Mouse (Mus musculus) MEL (cell line): ENCODE data around the gene Ap3b2. TPM values are rescaled to one million over a fixed set of nuclear protein-coding genes. Genes with fewer than 3 reads are reported as not detected.

Source experiments
- DNase-seq: peaks from one replicate; pipeline ENCODE4 v3.0.0; 2011; ENCODE audit warnings: low read depth, low spot score
- H3K27ac ChIP-seq: 2 replicates; pipeline ENCODE4 v1.5.1; 2012; ENCODE audit warnings: low read depth, mild to moderate bottlenecking, control low read depth, low read length, moderate library complexity; ENCODE audit not compliant: control insufficient read depth
- H3K27me3 ChIP-seq, 2 experiments: fragments of 150-350 bp in 1 of 2; sonication (generic) in 1 of 2; 2 replicates each; pipeline ENCODE4 v1.6.1; 2012; ENCODE audit warnings: low read length in 2 of 2, mild to moderate bottlenecking in 2 of 2, improper control_type of control experiment in 1 of 2, moderate library complexity in 1 of 2; ENCODE audit not compliant: insufficient read depth in 2 of 2, control insufficient read depth in 1 of 2
- H3K36me3 ChIP-seq, 2 experiments: 2 replicates each; pipeline ENCODE4 v1.6.1; 2012 to 2014; ENCODE audit warnings: low read length in 2 of 2, improper control_type of control experiment in 1 of 2, inconsistent platforms in 1 of 2, mild to moderate bottlenecking in 1 of 2; ENCODE audit not compliant: insufficient read depth in 2 of 2, control insufficient read depth in 1 of 2
- H3K4me1 ChIP-seq, 2 experiments: fragments of 150-350 bp in 1 of 2; sonication (generic) in 1 of 2; 2 replicates each; pipeline ENCODE4 v1.6.1; 2012; ENCODE audit warnings: low read length in 2 of 2, improper control_type of control experiment in 1 of 2, mild to moderate bottlenecking in 1 of 2; ENCODE audit not compliant: insufficient read depth in 2 of 2, control insufficient read depth in 1 of 2
- H3K4me3 ChIP-seq, 2 experiments: fragments of 150-350 bp in 1 of 2; sonication (generic) in 1 of 2; 2 replicates each; pipeline ENCODE4 v1.5.1; 2012; ENCODE audit warnings: low read depth in 2 of 2, low read length in 2 of 2, mild to moderate bottlenecking in 2 of 2, moderate library complexity in 2 of 2, control low read depth in 1 of 2, improper control_type of control experiment in 1 of 2; ENCODE audit not compliant: control insufficient read depth in 1 of 2, insufficient read depth in 1 of 2
- H3K79me2 ChIP-seq: 2 replicates; pipeline ENCODE4 v1.6.1; 2012; ENCODE audit warnings: mild to moderate bottlenecking, low read length, moderate library complexity; ENCODE audit not compliant: control insufficient read depth, poor library complexity, insufficient read depth
- H3K9ac ChIP-seq: 2 replicates; pipeline ENCODE4 v1.6.1; 2012; ENCODE audit warnings: low read depth, mild to moderate bottlenecking, control low read depth, low read length, moderate library complexity; ENCODE audit not compliant: control insufficient read depth, poor library complexity, severe bottlenecking
- H3K9me3 ChIP-seq: fragments of 150-350 bp; sonication (generic); replicated peaks from 2 replicates; pipeline ENCODE4 v1.6.1; 2012; ENCODE audit warnings: mild to moderate bottlenecking, low read length, improper control_type of control experiment, moderate library complexity; ENCODE audit not compliant: insufficient read depth
- CHD1 ChIP-seq: IDR thresholded peaks from 2 replicates; pipeline ENCODE4 v1.6.1; 2012; ENCODE audit warnings: low read depth, mild to moderate bottlenecking, inconsistent platforms, low read length, improper control_type of control experiment
- E2F4 ChIP-seq: IDR thresholded peaks from 2 replicates; pipeline ENCODE4 v1.6.1; 2011; ENCODE audit warnings: low read depth, low read length, improper control_type of control experiment, borderline replicate concordance
- GATA1 ChIP-seq: IDR thresholded peaks from 2 replicates; pipeline ENCODE4 v1.6.1; 2011; ENCODE audit warnings: low read depth, low read length, improper control_type of control experiment
- HCFC1 ChIP-seq: IDR thresholded peaks from 2 replicates; pipeline ENCODE4 v1.6.1; 2012; ENCODE audit warnings: low read depth, mild to moderate bottlenecking, inconsistent platforms, low read length, improper control_type of control experiment, moderate library complexity
- KAT2A ChIP-seq: conservative IDR thresholded peaks from 2 replicates; pipeline ENCODE4 v1.6.1; 2012; ENCODE audit warnings: low read depth, low read length, improper control_type of control experiment, inconsistent platforms
- MAFK ChIP-seq: IDR thresholded peaks from 2 replicates; pipeline ENCODE4 v1.6.1; 2011; ENCODE audit warnings: low read depth, mild to moderate bottlenecking, low read length, improper control_type of control experiment, borderline replicate concordance
- MAZ ChIP-seq: IDR thresholded peaks from 2 replicates; pipeline ENCODE4 v1.6.1; 2012; ENCODE audit warnings: low read depth, mild to moderate bottlenecking, inconsistent platforms, low read length, improper control_type of control experiment
- MEF2A ChIP-seq: IDR thresholded peaks from 2 replicates; pipeline ENCODE4 v1.6.1; 2014; ENCODE audit warnings: low read depth, mild to moderate bottlenecking, inconsistent platforms, low read length, improper control_type of control experiment; ENCODE audit not compliant: poor library complexity, insufficient replicate concordance, severe bottlenecking; ENCODE audit errors: extremely low read depth
- POLR2AphosphoS5 ChIP-seq: IDR thresholded peaks from 2 replicates; pipeline ENCODE4 v1.6.1; 2012; ENCODE audit warnings: low read depth, borderline replicate concordance, mild to moderate bottlenecking, inconsistent platforms, low read length, moderate library complexity, mixed read lengths
- RCOR1 ChIP-seq: IDR thresholded peaks from 2 replicates; pipeline ENCODE4 v1.6.1; 2012; ENCODE audit warnings: low read depth, mild to moderate bottlenecking, inconsistent platforms, low read length, improper control_type of control experiment
- SIN3A ChIP-seq: IDR thresholded peaks from 2 replicates; pipeline ENCODE4 v1.6.1; 2012; ENCODE audit warnings: low read length, improper control_type of control experiment, inconsistent platforms
- SMC3 ChIP-seq: IDR thresholded peaks from 2 replicates; pipeline ENCODE4 v1.6.1; 2011; ENCODE audit warnings: low read depth, low read length, improper control_type of control experiment
- TAL1 ChIP-seq: IDR thresholded peaks from 2 replicates; pipeline ENCODE4 v1.6.1; 2012; ENCODE audit warnings: mild to moderate bottlenecking, inconsistent platforms, low read length, moderate library complexity, mixed read lengths
- TBP ChIP-seq: IDR thresholded peaks from 2 replicates; pipeline ENCODE4 v1.8.0; 2011; ENCODE audit warnings: low read depth, low read length, improper control_type of control experiment
- TCF12 ChIP-seq: IDR thresholded peaks from 2 replicates; pipeline ENCODE4 v1.6.1; 2014; ENCODE audit warnings: low read depth, mild to moderate bottlenecking, inconsistent platforms, low read length, improper control_type of control experiment, moderate library complexity
- UBTF ChIP-seq: IDR thresholded peaks from 2 replicates; pipeline ENCODE4 v1.6.1; 2012; ENCODE audit warnings: low read depth, mild to moderate bottlenecking, inconsistent platforms, low read length, improper control_type of control experiment, moderate library complexity, borderline replicate concordance; ENCODE audit not compliant: insufficient read depth
- USF1 ChIP-seq: IDR thresholded peaks from 2 replicates; pipeline ENCODE4 v1.6.1; 2014; ENCODE audit warnings: low read depth, mild to moderate bottlenecking, inconsistent platforms, low read length, improper control_type of control experiment, moderate library complexity
- USF2 ChIP-seq, 2 experiments: IDR thresholded peaks; 2 replicates each; pipeline ENCODE4 v1.6.1; 2011 to 2012; ENCODE audit warnings: improper control_type of control experiment in 2 of 2, low read length in 2 of 2, borderline replicate concordance in 1 of 2, inconsistent platforms in 1 of 2, low read depth in 1 of 2, mild to moderate bottlenecking in 1 of 2; ENCODE audit not compliant: insufficient read depth in 1 of 2
- ZKSCAN1 ChIP-seq: IDR thresholded peaks from 2 replicates; pipeline ENCODE4 v1.6.1; 2012; ENCODE audit warnings: low read depth, mild to moderate bottlenecking, inconsistent platforms, low read length, improper control_type of control experiment, moderate library complexity
- ZNF384 ChIP-seq: IDR thresholded peaks from 2 replicates; pipeline ENCODE4 v1.6.1; 2012; ENCODE audit warnings: low read depth, mild to moderate bottlenecking, inconsistent platforms, low read length, improper control_type of control experiment
- polyA plus RNA-seq, 2 experiments: library from polyadenylated mRNA; stranded (reverse) in 1 of 2; unstranded in 1 of 2; fragments of >175 nt in 1 of 2; fragments of >200 nt in 1 of 2; gene quantifications; 2 replicates each; pipeline versions ENCODE4 v1.2.1 to v1.2.4; 2012; ENCODE audit warnings: low replicate concordance in 2 of 2, low read depth in 1 of 2; ENCODE audit not compliant: insufficient read length in 2 of 2, insufficient read depth in 1 of 2, missing spikeins in 1 of 2
- total RNA-seq: library from RNA; depleted of rRNA; stranded (reverse); fragments of 300-350 nt; gene quantifications from 2 replicates; pipeline ENCODE4 v1.2.3, GENCODE M21; 2012

Gene Ap3b2
- total and polyA plus RNA-seq, 3 experiments = not detected

GRCm38 (mm10) chr7:81541924-81542524, 48.3 kb upstream of the Ap3b2 start:
- Histone ChIP-seq H3K27ac (no peak overlapping the region), H3K9ac (no peak overlapping the region), H3K9me3 (no peaks in the 10 kb centered on the region), H3K4me1 (no peaks in the 10 kb centered on the region), H3K4me3 (no peak overlapping the region), H3K27me3 (peaks cover 0 to 4% of the 10 kb centered on the region in 2 experiments; a peak in 1 of 4 replicates), H3K79me2 (no peaks in the 10 kb centered on the region), H3K36me3 (no peaks in the 10 kb centered on the region)
- no peak for DNase-seq
- TF ChIP-seq TBP = no peak
- TF ChIP-seq USF2 (IDR thresholded peaks at IDR 0.05; ENCODE audit: borderline replicate concordance in 1 of 2, insufficient read depth in 1 of 2, low read depth in 1 of 2, low read length in 2 of 2) = no peak
- TF ChIP-seq SIN3A = no peak
- TF ChIP-seq GATA1 = no peak
- TF ChIP-seq RCOR1 = no peak
- TF ChIP-seq CHD1 = no peak
- no peak for TF ChIP-seq UBTF
- no peak for TF ChIP-seq MAZ
- no peak for TF ChIP-seq MAFK
- TF ChIP-seq ZNF384 = no peak
- TF ChIP-seq ZKSCAN1 = no peak
- TF ChIP-seq TAL1 = no peak

- Histone ChIP-seq H3K27ac (no peak overlapping the region), H3K79me2 (no peaks in the 10 kb centered on the region), H3K27me3 (peaks cover 0 to 4% of the 10 kb centered on the region in 2 experiments; a peak in 1 of 4 replicates), H3K9me3 (no peaks in the 10 kb centered on the region), H3K36me3 (no peaks in the 10 kb centered on the region), H3K9ac (no peak overlapping the region), H3K4me3 (no peak overlapping the region), H3K4me1 (no peaks in the 10 kb centered on the region)
- no peak for DNase-seq
- TF ChIP-seq HCFC1 (no peak), TCF12 (no peak), SMC3 (no peak), USF2 (IDR thresholded peaks at IDR 0.05; ENCODE audit: borderline replicate concordance in 1 of 2, insufficient read depth in 1 of 2, low read depth in 1 of 2, low read length in 2 of 2) (no peak), POLR2AphosphoS5 (no peak), KAT2A (no peak), MEF2A (no peak), RCOR1 (no peak), TBP (no peak), USF1 (no peak), MAZ (no peak), E2F4 (no peak)
These were observed 47.3 kb upstream of the Ap3b2 start for GRCm38 (mm10) chr7:81540999-81541398.
